Mouse (Mus musculus) cortical plate, adult 2 months (tissue): ENCODE measurements around the gene Gm20481.

ENCODE experiments used
- CTCF ChIP-seq: fragments of 200-500 bp; IDR thresholded peaks from 2 replicates; pipeline ENCODE4 v1.5.1; 2011; ENCODE audit warnings: mild to moderate bottlenecking, control low read depth, low read length; ENCODE audit not compliant: insufficient read depth; ENCODE audit errors: extremely low read depth
- POLR2A ChIP-seq: fragments of 200-500 bp; IDR thresholded peaks from 2 replicates; pipeline ENCODE4 v1.6.1; 2011; ENCODE audit warnings: mild to moderate bottlenecking, low read length, control low read depth; ENCODE audit not compliant: insufficient read depth; ENCODE audit errors: extremely low read depth

GRCm38 (mm10) chr17:34949553-34949969 is 20.2 kb upstream of the Gm20481 start:
- TF ChIP-seq CTCF (no peak), POLR2A (no peak)
